Mouse (Mus musculus) lung, embryonic 14.5 days (tissue): Measurements from ENCODE around the gene Brf1. TPM values are rescaled to one million over a fixed set of nuclear protein-coding genes. Genes with fewer than 3 reads are reported as not detected.

Source experiments
- ATAC-seq: fragments of 200-750 bp; cut with Nextera tagmentation; 2 replicates; pipeline ENCODE4 v1.8.0; 2017; ENCODE audit warnings: mild to moderate bottlenecking, moderate TSS enrichment, moderate library complexity; ENCODE audit not compliant: insufficient read depth
- DNase-seq: peaks from one replicate; pipeline ENCODE4 v3.0.0-alpha.2; 2015
- H3K27ac ChIP-seq: fragments of 300-500 bp; sonication (generic); 2 replicates; pipeline ENCODE4 v1.5.1; 2014; ENCODE audit warnings: low read depth, mild to moderate bottlenecking, moderate library complexity
- H3K27me3 ChIP-seq: fragments of 300-500 bp; sonication (generic); 2 replicates; pipeline ENCODE4 v1.6.1; 2014; ENCODE audit warnings: low read length, control low read depth; ENCODE audit not compliant: insufficient read depth
- H3K36me3 ChIP-seq: fragments of 300-500 bp; sonication (generic); 2 replicates; pipeline ENCODE4 v1.6.1; 2014; ENCODE audit warnings: control low read depth; ENCODE audit not compliant: insufficient read depth
- H3K4me1 ChIP-seq: fragments of 300-500 bp; sonication (generic); 2 replicates; pipeline ENCODE4 v1.6.1; 2014; ENCODE audit warnings: antibody characterized with exemption, control low read depth; ENCODE audit not compliant: insufficient read depth
- H3K4me2 ChIP-seq: fragments of 300-500 bp; sonication (generic); 2 replicates; pipeline ENCODE4 v1.6.1; 2014; ENCODE audit warnings: mild to moderate bottlenecking
- H3K4me3 ChIP-seq: fragments of 300-500 bp; sonication (generic); 2 replicates; pipeline ENCODE4 v1.5.1; 2014; ENCODE audit warnings: low read depth, low read length
- H3K9ac ChIP-seq: fragments of 300-500 bp; sonication (generic); 2 replicates; pipeline ENCODE4 v1.6.1; 2014
- H3K9me3 ChIP-seq: fragments of 300-500 bp; sonication (generic); 2 replicates; pipeline ENCODE4 v1.6.1; 2016; ENCODE audit warnings: low read depth, low read length, control low read depth
- CTCF ChIP-seq: IDR thresholded peaks from 2 replicates; pipeline ENCODE4 v1.5.1; 2016; ENCODE audit warnings: antibody characterized with exemption, low read depth
- WGBS: fragments of 180-500 bp; shearing (Covaris S2); extraction: QIAGEN DNeasy Blood & Tissue Kit; methylation state at CpG from one replicate; pipeline ENCODE4 v1.1.7; 2014; 5-methylcytosine and 5-hydroxymethylcytosine counted together
- polyA plus RNA-seq: library from polyadenylated mRNA; unstranded; fragments of >200 nt; fragmentation: Nextera tagmentation; extraction: Ambion mirVana; gene quantifications from 2 replicates; pipeline ENCODE4 v1.2.1, GENCODE M21; 2014

Gene Brf1
- polyA plus RNA-seq, 1 experiment from 2014 or later = 65.9 TPM

DNA sequence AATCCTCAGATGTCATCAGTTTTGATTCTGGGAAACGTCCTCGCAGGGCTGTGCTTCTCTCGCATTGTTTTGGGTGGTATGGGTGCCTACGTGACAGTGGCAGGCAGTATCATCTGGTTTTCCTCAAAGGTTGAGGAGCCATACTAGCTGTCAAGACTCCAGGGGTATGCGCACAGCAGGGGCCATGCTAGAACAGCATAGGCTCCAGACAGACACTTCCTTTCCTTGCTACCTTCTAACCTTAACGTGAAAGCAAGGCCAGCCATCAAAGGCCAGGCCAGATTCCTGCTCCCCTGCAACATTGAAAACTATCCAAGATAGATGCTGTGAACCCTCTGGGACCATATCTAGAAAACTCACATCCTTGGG lies 49.8 kb downstream of the Brf1 start:
- WGBS = 3% methylated on average over 6 of the region's 6 CpGs
- Histone ChIP-seq H3K36me3 (no peaks in the 10 kb centered on the region), H3K4me2 (peak overlapping the region; percentile 81), H3K9me3 (no peaks in the 10 kb centered on the region), H3K9ac (peak overlapping the region; percentile 21; the same call in 1 of the 2 replicates), H3K4me3 (peak overlapping the region; percentile 56), H3K27ac (peak overlapping the region; percentile 61), H3K4me1 (peaks cover 11% of the 10 kb centered on the region; the same call in 1 of the 2 replicates), H3K27me3 (no peaks in the 10 kb centered on the region)
- no peak for TF ChIP-seq CTCF
- ATAC-seq (peak; percentile 14), DNase-seq (no peak)

DNA sequence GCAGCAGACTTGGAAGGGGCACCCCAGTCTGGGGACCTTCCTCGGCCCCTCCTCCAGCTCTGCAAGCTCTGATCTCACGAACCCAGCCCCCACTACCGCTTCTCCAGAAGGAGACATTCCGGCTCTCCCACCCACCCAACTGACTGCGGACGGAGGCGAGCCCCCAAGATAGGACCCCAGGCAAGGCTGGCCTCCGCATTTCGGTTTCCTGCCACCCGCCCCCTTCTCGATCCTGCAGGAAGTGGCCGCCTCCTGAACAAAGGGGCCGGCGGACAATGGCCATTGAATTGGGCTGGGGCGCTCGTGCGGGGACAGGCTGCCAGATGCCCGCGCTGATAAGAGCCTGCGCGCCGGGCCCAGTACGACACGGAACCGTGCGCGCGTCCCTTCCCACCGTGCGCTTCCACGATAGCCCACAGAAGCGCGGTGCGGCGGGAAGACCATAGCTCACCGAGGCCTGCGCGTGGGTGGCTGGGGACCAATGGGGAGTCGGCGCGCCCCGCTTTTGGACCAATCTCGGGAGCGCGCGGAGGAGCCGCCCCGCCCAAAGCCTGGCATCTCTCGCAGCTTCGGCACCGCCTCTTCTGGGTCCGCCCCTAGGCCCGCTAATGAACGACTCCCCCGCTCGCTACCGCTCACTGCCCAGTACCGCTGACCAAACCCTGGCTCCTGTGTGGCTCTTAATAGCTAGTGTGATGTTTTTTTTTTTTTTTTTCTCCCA lies 50.3 kb downstream of the Brf1 start:
- TF ChIP-seq CTCF = no peak
- H3K36me3 ChIP-seq = no peaks in the 10 kb centered on the region
- peaks cover 11% of the 10 kb centered on the region; the same call in 1 of the 2 replicates for H3K4me1 ChIP-seq

GRCm38 (mm10) chr12:112947307-112947706 lies 53.2 kb downstream of the Brf1 start:
- Histone ChIP-seq H3K9ac (no peak overlapping the region), H3K27me3 (no peaks in the 10 kb centered on the region), H3K4me1 (peaks cover 11% of the 10 kb centered on the region; the same call in 1 of the 2 replicates), H3K27ac (peak overlapping the region; percentile 73; the same call in 1 of the 2 replicates), H3K4me3 (no peak overlapping the region), H3K4me2 (no peak overlapping the region), H3K36me3 (no peaks in the 10 kb centered on the region), H3K9me3 (no peaks in the 10 kb centered on the region)
- DNase-seq = no peak
- TF ChIP-seq CTCF = peak; percentile 41
- WGBS = 24% methylated on average over 4 of the region's 4 CpGs
- ATAC-seq = no peak

More for the DNA sequence above, 50.3 kb downstream of the Brf1 start:
- Histone ChIP-seq H3K9me3 (no peaks in the 10 kb centered on the region), H3K9ac (peak overlapping the region; percentile 82), H3K4me3 (peak overlapping the region; percentile 56), H3K27ac (peak overlapping the region; percentile 82), H3K27me3 (no peaks in the 10 kb centered on the region), H3K4me2 (peak overlapping the region; percentile 81)
- under 1% methylated on average over 58 of the region's 58 CpGs for WGBS
- DNase-seq (peak; percentile 96), ATAC-seq (peak; percentile 88)

DNA sequence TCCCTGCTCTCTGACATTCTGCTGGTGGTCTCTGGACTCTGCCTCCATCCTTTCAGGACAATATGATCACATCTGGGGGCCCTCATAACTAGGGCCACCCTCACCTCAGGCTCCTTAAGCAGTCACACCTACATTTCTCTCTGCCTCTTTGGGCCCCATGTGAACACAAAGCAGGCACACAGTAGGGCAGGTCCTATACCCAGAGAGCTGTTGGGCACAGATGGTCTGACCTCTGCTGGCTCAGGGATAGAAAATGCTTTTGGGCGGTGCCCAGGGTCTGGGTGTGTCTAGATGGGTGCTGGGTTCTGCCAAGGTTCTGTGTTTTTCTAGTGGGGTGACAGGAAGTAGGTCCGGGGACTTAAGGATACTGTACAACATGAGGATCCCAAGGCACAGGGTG lies 56.8 kb downstream of the Brf1 start:
- DNase-seq = no peak
- TF ChIP-seq CTCF = no peak
- no peaks in the 10 kb centered on the region for H3K9me3 ChIP-seq
- no peaks in the 10 kb centered on the region for H3K36me3 ChIP-seq
- no peak overlapping the region for H3K27ac ChIP-seq
- H3K4me3 ChIP-seq = no peak overlapping the region
- H3K27me3 ChIP-seq = no peaks in the 10 kb centered on the region
- no peak overlapping the region for H3K9ac ChIP-seq
- 79% methylated on average over 2 of the region's 2 CpGs for WGBS
- no peak for ATAC-seq
- peaks cover 12% of the 10 kb centered on the region for H3K4me1 ChIP-seq
- H3K4me2 ChIP-seq = no peak overlapping the region

DNA sequence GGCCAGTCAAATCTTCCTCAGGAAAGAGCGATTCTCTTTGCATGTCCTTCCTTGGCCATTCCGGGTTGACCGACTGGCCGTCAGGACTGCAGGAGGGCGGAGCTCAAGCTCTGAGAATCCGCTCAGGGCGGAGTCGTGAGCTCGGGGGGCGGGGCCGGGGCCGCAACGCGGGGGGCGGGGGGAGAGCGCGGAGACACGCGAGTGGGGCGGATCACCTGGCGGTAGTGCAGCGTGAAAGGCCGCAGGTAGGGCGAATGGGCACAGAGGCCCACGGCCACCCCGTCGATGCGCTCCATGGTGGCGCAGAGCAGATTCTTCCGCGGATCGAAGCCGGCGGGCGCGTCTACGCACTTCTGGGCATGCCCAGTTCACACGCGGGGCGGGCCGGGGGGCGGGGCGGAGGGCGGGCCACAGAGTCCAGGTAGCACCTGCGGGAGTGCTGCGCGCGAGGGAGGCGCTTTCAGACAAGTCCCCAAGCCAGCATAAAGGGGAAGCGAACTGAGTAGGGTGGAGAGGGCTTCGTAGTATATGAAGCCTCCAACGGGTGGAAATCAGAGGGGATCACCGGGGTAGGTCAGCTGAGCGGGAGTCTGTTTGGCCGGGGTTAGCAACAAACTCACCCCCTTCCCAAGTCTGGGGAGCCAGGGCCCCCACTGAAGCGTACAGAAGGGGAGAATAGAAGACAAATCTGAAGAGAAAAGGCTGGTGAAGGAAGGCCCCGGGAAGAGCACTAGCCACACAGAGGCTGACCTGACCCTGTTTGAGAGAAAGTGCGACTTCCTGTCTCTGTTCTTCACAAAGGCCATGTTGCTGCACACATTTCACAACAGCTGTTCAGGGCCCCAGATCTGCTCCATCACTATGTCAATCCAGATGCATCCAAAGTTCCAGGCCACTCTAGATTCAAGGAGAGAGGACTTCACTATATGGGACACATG lies 58.5 kb downstream of the Brf1 start, which contains the start of gene Nudt14:
Gene Nudt14, minus strand, starts transcription at position 349 of the 938 bp plus-strand sequence.
- TF ChIP-seq CTCF = no peak
- ATAC-seq (peak; percentile 80), DNase-seq (peak; percentile 90)
- peak within 1 kb of the TSS; percentile 79 for H3K4me2 ChIP-seq
- peak within 1 kb of the TSS; percentile 66 for H3K9ac ChIP-seq
- peak within 1 kb of the TSS; percentile 66 for H3K4me3 ChIP-seq
- H3K27me3 ChIP-seq = no peaks in the 10 kb centered on the region
- peaks cover 11% of the 10 kb centered on the region for H3K4me1 ChIP-seq
- H3K9me3 ChIP-seq = no peaks in the 10 kb centered on the region
- WGBS = 1% methylated on average over 58 of the region's 58 CpGs
- no peaks in the 10 kb centered on the region for H3K36me3 ChIP-seq
- H3K27ac ChIP-seq = peak within 1 kb of the TSS; percentile 85

- Histone ChIP-seq H3K4me2 (peak overlapping the region; percentile 79), H3K27ac (peak overlapping the region; percentile 85), H3K9me3 (no peaks in the 10 kb centered on the region), H3K27me3 (no peaks in the 10 kb centered on the region), H3K36me3 (no peaks in the 10 kb centered on the region), H3K4me3 (peak overlapping the region; percentile 66), H3K9ac (peak overlapping the region; percentile 66), H3K4me1 (peaks cover 11% of the 10 kb centered on the region)
- DNase-seq = peak; percentile 57
- TF ChIP-seq CTCF = no peak
- peak; percentile 16; the same call in 1 of the 2 replicates for ATAC-seq
- 35% methylated on average over 10 of the region's 10 CpGs for WGBS
Observed at GRCm38 (mm10) chr12:112941156-112941775, 59.2 kb downstream of the Brf1 start.
